Mouse (Mus musculus) brown adipose tissue, adult 24 weeks (tissue): ENCODE measurements around the gene Mlycd. TPM values are rescaled to one million over a fixed set of nuclear protein-coding genes. Genes with fewer than 3 reads are reported as not detected.
"Not testable (repeated sequence)": the region's sequence is repeated elsewhere in the genome, so short reads cannot be mapped to it uniquely, and the experiment has no call there.

Experiments used
- H3K27ac ChIP-seq: fragments of 200-500 bp; replicated peaks from 2 replicates; pipeline ENCODE4 v1.5.1; 2012; ENCODE audit warnings: low read depth, mild to moderate bottlenecking, low read length
- H3K4me1 ChIP-seq: fragments of 200-500 bp; 2 replicates; pipeline ENCODE4 v1.6.1; 2012; ENCODE audit warnings: low read length, mixed read lengths; ENCODE audit not compliant: control insufficient read depth, insufficient read depth, insufficient read length
- H3K4me3 ChIP-seq: fragments of 200-500 bp; 2 replicates; pipeline ENCODE4 v1.5.1; 2012; ENCODE audit warnings: low read depth, mild to moderate bottlenecking, low read length, moderate library complexity; ENCODE audit not compliant: insufficient read depth
- polyA plus RNA-seq: library from polyadenylated mRNA; stranded (reverse); fragments of >200 nt; gene quantifications from 2 replicates; pipeline ENCODE4 v1.2.4, GENCODE M21; 2012; ENCODE audit not compliant: missing spikeins, insufficient read depth, insufficient read length

Mlycd gene
- polyA plus RNA-seq, result 72.3 and 74.2 TPM in 2 replicates

DNA sequence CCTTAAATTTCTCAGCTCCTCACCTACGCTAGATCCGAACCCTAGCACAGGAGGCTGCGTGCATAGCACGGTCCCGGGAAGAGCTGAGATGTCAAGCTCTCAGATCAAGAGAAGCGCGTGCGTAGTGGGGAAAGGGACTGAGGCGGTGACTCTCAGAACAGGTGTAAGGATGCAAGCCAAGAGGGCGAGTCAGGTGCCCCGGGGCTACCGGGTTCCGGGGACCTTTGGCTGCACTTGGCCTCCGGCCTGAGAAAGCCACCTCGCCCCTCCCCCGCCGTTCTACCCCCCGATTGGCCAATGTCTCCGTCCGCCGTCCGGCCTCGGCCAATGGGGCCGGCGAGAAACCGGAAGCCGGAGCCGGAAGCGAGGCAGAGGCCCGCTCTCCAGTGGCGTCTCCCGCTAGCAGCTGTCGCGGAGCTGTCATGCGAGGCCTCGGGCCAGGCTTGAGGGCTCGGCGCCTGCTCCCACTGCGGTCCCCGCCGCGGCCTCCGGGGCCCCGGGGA is at the start of gene Mlycd:
Gene Mlycd, plus strand, starts transcription at position 355 of the 503 bp plus-strand sequence.
- Histone ChIP-seq H3K4me1 (peaks cover 28% of the 10 kb centered on the region), H3K27ac (peak within 1 kb of the TSS; percentile 87), H3K4me3 (peak within 1 kb of the TSS; percentile 64)

GRCm38 (mm10) chr8:119345029-119345682 is 49.5 kb upstream of the Mlycd start:
- H3K27ac ChIP-seq, result no peak overlapping the region

GRCm38 (mm10) chr8:119345683-119346075 is 49.0 kb upstream of the Mlycd start:
- H3K4me1 ChIP-seq, result peaks cover 8% of the 10 kb centered on the region; the same call in 1 of the 2 replicates
- peak overlapping the region; percentile 91; the same call in 1 of the 2 replicates for H3K4me3 ChIP-seq
- H3K27ac ChIP-seq, result no peak overlapping the region

More at GRCm38 (mm10) chr8:119345029-119345682, 49.5 kb upstream of the Mlycd start:
- Histone ChIP-seq H3K4me3 (peak overlapping the region; percentile 91), H3K4me1 (peaks cover 9% of the 10 kb centered on the region; the same call in 1 of the 2 replicates)

- Histone ChIP-seq H3K4me3 (no peak overlapping the region), H3K27ac (no peak overlapping the region), H3K4me1 (no peaks in the 10 kb centered on the region; the same call in 1 of the 2 replicates)
These were observed 43.0 kb upstream of the Mlycd start for GRCm38 (mm10) chr8:119351647-119352046.

DNA sequence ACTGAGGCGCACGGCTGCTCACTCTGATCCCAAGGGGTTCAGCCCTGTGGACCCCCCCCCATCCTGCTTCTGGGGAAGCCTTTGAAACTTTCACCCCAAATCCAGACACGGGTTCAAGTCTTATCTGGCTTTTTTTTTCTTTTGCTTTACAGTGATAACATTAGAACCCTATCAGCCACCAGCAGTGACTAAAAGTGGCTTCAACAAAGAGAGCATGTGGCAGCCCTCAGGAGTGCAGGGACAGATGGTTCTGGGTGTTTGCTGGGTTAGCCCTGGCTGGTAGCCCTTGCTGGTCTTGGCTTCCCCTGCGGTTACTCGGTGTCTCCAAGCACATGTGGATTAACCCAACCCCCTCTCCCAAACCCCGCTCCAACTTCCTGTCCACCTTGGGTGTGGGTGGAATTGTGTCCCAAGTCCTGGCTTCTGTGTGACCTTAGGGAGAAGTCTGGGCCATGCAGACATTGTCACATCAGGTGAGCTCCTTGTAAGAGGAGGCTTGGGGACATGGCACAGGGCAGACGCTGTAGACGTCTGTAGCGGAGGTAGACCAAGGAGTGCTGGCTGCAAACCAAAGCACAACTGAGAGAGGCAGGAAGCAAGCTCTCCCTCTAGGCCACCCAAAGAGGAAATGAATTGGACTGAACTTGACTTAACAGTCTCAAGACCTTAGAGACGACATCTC is 41.6 kb upstream of the Mlycd start:
- Histone ChIP-seq H3K4me1 (no peaks in the 10 kb centered on the region; the same call in 1 of the 2 replicates), H3K27ac (no peak overlapping the region), H3K4me3 (no peak overlapping the region)

DNA sequence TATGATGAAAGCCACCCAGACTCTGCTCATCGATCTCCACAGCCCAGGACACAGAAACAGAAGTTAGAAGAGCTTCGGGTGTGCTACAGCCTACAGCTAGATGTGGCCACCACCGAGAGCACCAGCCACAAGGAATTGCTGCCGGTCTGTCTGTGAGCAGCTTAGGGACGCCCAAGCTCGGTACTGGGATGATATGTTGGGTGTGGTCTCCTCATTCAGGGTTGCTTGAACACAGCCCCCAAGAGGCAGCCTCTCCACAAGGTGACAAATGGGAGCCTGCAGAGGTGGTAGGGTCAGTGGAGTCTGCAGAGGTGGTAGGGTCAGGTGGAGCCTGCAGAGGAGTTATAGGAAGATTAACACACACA is 41.0 kb upstream of the Mlycd start:
- H3K4me1 ChIP-seq, result no peaks in the 10 kb centered on the region; the same call in 1 of the 2 replicates
- H3K4me3 ChIP-seq, result no peak overlapping the region
- H3K27ac ChIP-seq, result no peak overlapping the region

DNA sequence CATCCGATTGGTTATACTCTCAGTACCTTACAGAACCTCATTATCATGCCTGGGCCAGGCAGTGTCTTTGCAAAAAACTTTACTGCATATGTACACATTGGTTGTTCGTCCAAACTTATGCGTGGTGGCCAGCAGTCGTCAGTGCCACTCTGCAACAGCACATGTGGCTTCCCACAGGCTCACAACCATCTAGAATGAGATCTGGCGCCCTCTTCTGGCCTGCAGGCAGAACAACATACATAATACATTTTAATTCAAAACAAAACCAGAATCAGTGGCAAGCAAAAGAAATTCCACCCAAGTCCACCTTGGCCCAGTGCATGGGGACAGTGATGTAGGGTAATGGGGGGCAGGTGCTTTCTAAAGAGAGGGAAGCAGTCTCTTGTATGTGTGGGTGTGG is 38.0 kb upstream of the Mlycd start:
- not testable (repeated sequence) for H3K27ac ChIP-seq, H3K4me3 ChIP-seq, H3K4me1 ChIP-seq

DNA sequence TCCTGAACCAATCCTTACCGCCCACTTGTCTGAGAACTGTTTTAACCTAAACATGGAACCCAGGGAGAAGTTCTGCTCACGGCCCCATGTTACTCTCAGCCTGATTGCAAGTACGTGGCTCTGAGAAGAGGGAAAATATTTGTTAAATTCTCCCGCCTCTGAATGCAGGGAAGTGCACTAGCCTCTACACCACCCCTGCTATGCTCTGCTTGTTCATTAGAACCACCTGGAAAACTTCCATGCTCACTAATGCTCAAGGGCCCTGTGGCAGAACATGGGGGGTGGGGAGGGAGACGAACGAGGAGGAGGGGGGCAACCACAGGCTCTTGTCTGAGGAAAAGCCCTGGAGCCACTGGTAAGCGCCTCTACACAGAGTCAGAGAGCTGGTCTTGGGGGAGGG is 36.5 kb upstream of the Mlycd start:
- no peak overlapping the region for H3K4me3 ChIP-seq
- H3K27ac ChIP-seq, result no peak overlapping the region
- no peaks in the 10 kb centered on the region; the same call in 1 of the 2 replicates for H3K4me1 ChIP-seq

- no peak overlapping the region for H3K4me3 ChIP-seq
These were observed 35.8 kb upstream of the Mlycd start for GRCm38 (mm10) chr8:119358836-119359235.

GRCm38 (mm10) chr8:119360686-119361295 is 33.9 kb upstream of the Mlycd start:
- no peak overlapping the region for H3K4me3 ChIP-seq
- no peaks in the 10 kb centered on the region for H3K4me1 ChIP-seq
- H3K27ac ChIP-seq, result no peak overlapping the region

More at GRCm38 (mm10) chr8:119358836-119359235, 35.8 kb upstream of the Mlycd start:
- H3K4me1 ChIP-seq, result no peaks in the 10 kb centered on the region
- H3K27ac ChIP-seq, result no peak overlapping the region

DNA sequence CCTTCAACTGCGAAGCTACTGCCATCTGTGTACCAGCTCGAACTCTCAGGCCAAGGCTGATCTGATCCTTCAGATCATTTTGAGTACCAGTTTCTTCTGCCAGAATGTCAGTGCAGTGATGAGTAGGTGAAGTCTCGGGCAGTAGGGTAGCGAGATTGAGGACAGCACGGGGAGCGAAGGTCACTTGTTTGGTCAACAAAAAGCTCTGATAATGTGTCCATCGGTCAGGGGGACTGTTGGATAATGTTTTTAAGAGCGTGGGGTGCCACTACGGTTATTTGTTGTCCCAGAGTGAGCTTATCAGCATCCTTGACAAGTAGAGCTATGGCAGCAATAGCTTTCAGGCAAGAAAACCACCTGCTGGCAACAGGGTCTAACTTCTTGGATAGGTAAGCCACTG is 20.0 kb upstream of the Mlycd start:
- not testable (repeated sequence) for H3K4me3 ChIP-seq, H3K27ac ChIP-seq, H3K4me1 ChIP-seq

DNA sequence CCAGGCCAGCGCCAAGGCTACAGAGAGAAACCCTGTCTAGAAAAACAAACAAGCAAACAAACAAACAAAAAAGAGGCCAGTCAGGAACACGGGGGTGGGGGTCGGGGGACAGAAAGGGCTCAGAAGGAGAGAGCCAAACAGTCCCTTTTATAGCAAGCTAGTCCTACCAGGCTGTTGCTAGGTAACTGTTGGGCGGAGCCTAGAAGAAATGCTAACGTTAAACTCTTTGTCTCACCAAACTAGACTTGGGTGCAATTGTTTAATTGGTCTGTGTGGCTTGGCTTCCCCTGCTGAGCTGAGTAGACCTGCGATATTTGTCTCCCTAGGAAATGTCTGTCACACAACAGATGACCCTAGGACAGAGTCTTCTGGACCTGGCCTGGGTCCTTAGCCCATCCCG is 16.2 kb upstream of the Mlycd start:
- no peak overlapping the region for H3K4me3 ChIP-seq
- H3K27ac ChIP-seq, result no peak overlapping the region
- no peaks in the 10 kb centered on the region for H3K4me1 ChIP-seq

DNA sequence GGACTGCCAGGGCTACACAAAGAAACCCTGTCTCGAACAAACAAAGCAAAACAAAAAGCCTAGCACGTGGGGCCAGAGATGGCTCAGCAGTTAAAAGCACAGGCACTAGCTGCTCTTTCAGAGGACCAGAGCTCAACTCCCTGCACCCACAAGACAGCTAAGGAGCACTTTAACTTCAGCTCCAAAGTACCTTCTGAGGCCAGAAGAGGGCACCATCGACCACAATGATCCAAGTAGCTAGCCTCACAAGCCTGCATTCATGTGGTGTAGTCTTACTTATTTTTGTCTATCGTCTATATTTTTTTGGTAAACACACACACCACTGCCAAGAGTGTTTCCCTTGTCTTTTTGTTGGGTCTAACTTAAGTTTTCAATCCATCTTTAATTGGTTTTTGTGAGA is 14.1 kb upstream of the Mlycd start:
- no peak overlapping the region for H3K27ac ChIP-seq
- no peaks in the 10 kb centered on the region for H3K4me1 ChIP-seq
- H3K4me3 ChIP-seq, result no peak overlapping the region

- H3K4me3 ChIP-seq, result no peak overlapping the region
- H3K4me1 ChIP-seq, result no peaks in the 10 kb centered on the region
- no peak overlapping the region for H3K27ac ChIP-seq
These were observed 10.2 kb upstream of the Mlycd start for GRCm38 (mm10) chr8:119384478-119384877.

DNA sequence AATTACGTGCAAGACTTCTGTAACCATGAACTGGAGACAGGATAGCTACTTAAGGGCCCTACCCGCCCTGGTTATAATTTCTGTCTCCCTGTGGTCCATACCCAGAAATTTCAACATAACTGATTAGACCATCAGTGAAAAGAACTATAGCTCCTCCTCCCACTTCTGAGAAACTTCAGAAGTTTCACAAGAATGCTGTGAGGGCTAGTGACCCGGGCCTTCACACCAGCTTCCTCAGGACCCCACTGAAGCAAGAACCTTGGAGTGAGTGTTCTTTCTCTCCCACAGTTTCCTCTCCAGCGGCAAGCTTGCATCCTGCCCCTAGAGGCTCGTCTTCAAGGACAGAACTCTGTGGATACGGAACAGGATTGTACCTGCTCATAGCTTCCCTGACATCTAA is 8.8 kb upstream of the Mlycd start:
- Histone ChIP-seq H3K4me1 (no peaks in the 10 kb centered on the region), H3K27ac (no peak overlapping the region), H3K4me3 (no peak overlapping the region)
